Mouse (Mus musculus) liver, adult 2 months (tissue): Measurements from ENCODE around the gene Lss. TPM values are rescaled to one million over a fixed set of nuclear protein-coding genes. Genes with fewer than 3 reads are reported as not detected.

ENCODE experiments used
- DNase-seq: peaks from one replicate; pipeline ENCODE4 v3.0.0-alpha.2; 2011; ENCODE audit warnings: low read depth, low spot score; ENCODE audit errors: extremely low read depth
- H3K27ac ChIP-seq: fragments of 200-500 bp; replicated peaks from 2 replicates; pipeline ENCODE4 v1.5.1; 2012; ENCODE audit warnings: low read depth, mild to moderate bottlenecking, control low read depth, inconsistent platforms, low read length; ENCODE audit not compliant: insufficient read depth
- H3K27me3 ChIP-seq: fragments of 200-500 bp; 2 replicates; pipeline ENCODE4 v1.6.1; 2012; ENCODE audit warnings: mild to moderate bottlenecking, moderate library complexity, low read length, inconsistent platforms; ENCODE audit not compliant: control insufficient read depth, insufficient read depth
- H3K36me3 ChIP-seq: fragments of 200-500 bp; 2 replicates; pipeline ENCODE4 v1.6.1; 2012; ENCODE audit warnings: low read length, inconsistent platforms; ENCODE audit not compliant: control insufficient read depth, insufficient read depth
- H3K4me1 ChIP-seq: fragments of 200-500 bp; 2 replicates; pipeline ENCODE4 v1.6.1; 2011; ENCODE audit warnings: low read length; ENCODE audit not compliant: control insufficient read depth, insufficient read depth
- H3K4me3 ChIP-seq: fragments of 200-500 bp; 2 replicates; pipeline ENCODE4 v1.5.1; 2011; ENCODE audit warnings: low read depth, mild to moderate bottlenecking, control low read depth, low read length, moderate library complexity; ENCODE audit not compliant: insufficient read depth
- H3K79me2 ChIP-seq: fragments of 200-500 bp; 2 replicates; pipeline ENCODE4 v1.6.1; 2012; ENCODE audit warnings: inconsistent platforms, mild to moderate bottlenecking, low read length, moderate library complexity; ENCODE audit not compliant: control insufficient read depth, insufficient read depth
- H3K9ac ChIP-seq: fragments of 200-500 bp; 2 replicates; pipeline ENCODE4 v1.6.1; 2012; ENCODE audit warnings: low read depth, mild to moderate bottlenecking, control low read depth, inconsistent platforms, low read length
- CTCF ChIP-seq: fragments of 200-500 bp; IDR thresholded peaks from 2 replicates; pipeline ENCODE4 v1.5.1; 2011; ENCODE audit warnings: low read depth, low read length, control low read depth
- POLR2A ChIP-seq: fragments of 200-500 bp; IDR thresholded peaks from 2 replicates; pipeline ENCODE4 v1.6.1; 2011; ENCODE audit warnings: low read length, control low read depth; ENCODE audit not compliant: insufficient read depth; ENCODE audit errors: extremely low read depth
- WGBS: fragments of 180-500 bp; shearing (Covaris S2); methylation state at CpG from one replicate; pipeline ENCODE4 v1.1.7; 2018; 5-methylcytosine and 5-hydroxymethylcytosine counted together
- polyA plus RNA-seq: library from polyadenylated mRNA; depleted of rRNA; stranded (reverse); fragments of >200 nt; gene quantifications from 2 replicates; pipeline ENCODE4 v1.2.3, GENCODE M21; 2012; rRNA removed
- total RNA-seq: library from RNA; depleted of rRNA; stranded (reverse); fragments of >200 nt; gene quantifications from 2 replicates; pipeline ENCODE4 v1.2.3, GENCODE M21; 2014; rRNA removed

Gene Lss
- total RNA-seq = 42.6 and 53.4 TPM in 2 replicates
- polyA plus RNA-seq = 45.7 and 62.6 TPM in 2 replicates

- peaks cover 4% of the 10 kb centered on the region for H3K4me1 ChIP-seq
- DNase-seq = peak; percentile 88
- peak; percentile 21; the same call in 1 of the 2 replicates for TF ChIP-seq CTCF
- TF ChIP-seq POLR2A = peak; percentile 84
These were observed at the start of gene Lss for GRCm38 (mm10) chr10:76531375-76531774. Lss (plus strand) TSS chr10:76531588.

GRCm38 (mm10) chr10:76486302-76486701, 45.1 kb upstream of the Lss start:
- H3K27ac ChIP-seq = no peak overlapping the region
- no peak overlapping the region for H3K4me3 ChIP-seq
- H3K9ac ChIP-seq = no peak overlapping the region
- H3K4me1 ChIP-seq = no peaks in the 10 kb centered on the region
- H3K36me3 ChIP-seq = peaks cover 61% of the 10 kb centered on the region
- 97% methylated on average over 2 of the region's 2 CpGs for WGBS
- no peak for DNase-seq
- TF ChIP-seq POLR2A = no peak
- no peak for TF ChIP-seq CTCF
- no peaks in the 10 kb centered on the region for H3K27me3 ChIP-seq
- no peaks in the 10 kb centered on the region for H3K79me2 ChIP-seq

More at GRCm38 (mm10) chr10:76531375-76531774, at the start of gene Lss:
- H3K36me3 ChIP-seq = peaks cover 17% of the 10 kb centered on the region
- peak within 1 kb of the TSS; percentile 91 for H3K4me3 ChIP-seq
- peak within 1 kb of the TSS; percentile 92 for H3K9ac ChIP-seq
- H3K27me3 ChIP-seq = no peaks in the 10 kb centered on the region
- WGBS = 1% methylated on average over 37 of the region's 37 CpGs
- H3K79me2 ChIP-seq = peaks cover 4% of the 10 kb centered on the region; the same call in 1 of the 2 replicates
- peak within 1 kb of the TSS; percentile 81 for H3K27ac ChIP-seq

GRCm38 (mm10) chr10:76488265-76488664, 43.1 kb upstream of the Lss start:
- Histone ChIP-seq H3K27ac (no peak overlapping the region), H3K27me3 (no peaks in the 10 kb centered on the region), H3K79me2 (no peaks in the 10 kb centered on the region), H3K9ac (no peak overlapping the region), H3K4me1 (no peaks in the 10 kb centered on the region), H3K4me3 (no peak overlapping the region), H3K36me3 (peaks cover 55% of the 10 kb centered on the region)
- no peak for DNase-seq
- 82% methylated on average over 8 of the region's 8 CpGs for WGBS
- TF ChIP-seq CTCF (no peak), POLR2A (no peak)

- no peak for DNase-seq
- no peak overlapping the region for H3K4me3 ChIP-seq
- peaks cover 52% of the 10 kb centered on the region for H3K36me3 ChIP-seq
- no peak overlapping the region for H3K27ac ChIP-seq
- no peaks in the 10 kb centered on the region for H3K79me2 ChIP-seq
- WGBS = 88% methylated on average over 15 of the region's 15 CpGs
- H3K27me3 ChIP-seq = no peaks in the 10 kb centered on the region
- no peak overlapping the region for H3K9ac ChIP-seq
- TF ChIP-seq CTCF (no peak), POLR2A (no peak)
- no peaks in the 10 kb centered on the region for H3K4me1 ChIP-seq
These were observed 42.2 kb upstream of the Lss start for GRCm38 (mm10) chr10:76489205-76489604.

- Histone ChIP-seq H3K27me3 (no peaks in the 10 kb centered on the region), H3K36me3 (peaks cover 48% of the 10 kb centered on the region), H3K9ac (no peak overlapping the region), H3K79me2 (no peaks in the 10 kb centered on the region), H3K4me3 (no peak overlapping the region), H3K4me1 (no peaks in the 10 kb centered on the region), H3K27ac (no peak overlapping the region)
- TF ChIP-seq CTCF (no peak), POLR2A (no peak)
- WGBS = 79% methylated on average over 1 of the region's 1 CpGs
- no peak for DNase-seq
These were observed 37.9 kb upstream of the Lss start for GRCm38 (mm10) chr10:76493527-76493926.

GRCm38 (mm10) chr10:76495501-76495900, 35.9 kb upstream of the Lss start:
- no peak overlapping the region for H3K4me3 ChIP-seq
- H3K27ac ChIP-seq = no peak overlapping the region
- peaks cover 52% of the 10 kb centered on the region for H3K36me3 ChIP-seq
- H3K4me1 ChIP-seq = no peaks in the 10 kb centered on the region
- 93% methylated on average over 6 of the region's 6 CpGs for WGBS
- H3K79me2 ChIP-seq = no peaks in the 10 kb centered on the region
- H3K27me3 ChIP-seq = no peaks in the 10 kb centered on the region
- TF ChIP-seq POLR2A = no peak
- no peak for TF ChIP-seq CTCF
- no peak for DNase-seq
- H3K9ac ChIP-seq = no peak overlapping the region
